Mouse (Mus musculus) B cell, adult 62 days (primary cell): ENCODE measurements around the gene Rnase9. TPM values are rescaled to one million over a fixed set of nuclear protein-coding genes. Genes with fewer than 3 reads are reported as not detected.

Source experiments
- total RNA-seq: library from RNA; stranded (reverse); gene quantifications from 4 replicates; pipeline ENCODE4 v1.2.4, GENCODE M21; 2023

Gene Rnase9
- total RNA-seq, result not detected in 4 replicates

GRCm38 (mm10) chr14:51041769-51042168, at the start of gene Rnase9:
TSS of gene Rnase9 (minus strand) at chr14:51041869.

GRCm38 (mm10) chr14:51074335-51074734, 32.7 kb upstream of the Rnase9 start, which contains the start of gene Olfr750:
TSS of gene Olfr750 (minus strand) at chr14:51074435.

GRCm38 (mm10) chr14:51057401-51057831, 15.7 kb upstream of the Rnase9 start, which contains the start of gene Rnase12:
TSS of gene Rnase12 (minus strand) at chr14:51057661.

GRCm38 (mm10) chr14:51050063-51050462, 8.4 kb upstream of the Rnase9 start, which contains the start of gene Rnase11:
TSS of gene Rnase11 (minus strand) at chr14:51050163.

GRCm38 (mm10) chr14:51007152-51007801, 34.4 kb downstream of the Rnase9 start, which contains the start of gene Rnase10:
TSS of gene Rnase10 (plus strand) at chr14:51007751.

Other genes with a start within 250 kb of the Rnase9 start
- 2.6 TPM in 1 of 4 replicates, not detected in the others for gene Ccnb1ip1, start 234.1 kb downstream of the Rnase9 start, total RNA-seq
- 58.4 to 66.1 TPM (median 62.7 TPM) in 4 replicates for gene Parp2, start 234.0 kb downstream of the Rnase9 start, total RNA-seq
- 42.8 to 52.8 TPM (median 52.1 TPM) in 4 replicates for gene Tep1, start 171.3 kb downstream of the Rnase9 start, total RNA-seq
- not detected in 4 replicates for gene Klhl33, start 144.4 kb downstream of the Rnase9 start, total RNA-seq
- 53.0 to 57.1 TPM (median 55.7 TPM) in 4 replicates for gene Osgep, start 117.0 kb downstream of the Rnase9 start, total RNA-seq
- gene Apex1, start 116.9 kb downstream of the Rnase9 start, total RNA-seq, result 45.0 to 50.7 TPM (median 48.6 TPM) in 4 replicates
- 218 to 233 TPM (median 228 TPM) in 4 replicates for gene Pip4p1, start 111.0 kb downstream of the Rnase9 start, total RNA-seq
- 35.7 to 39.8 TPM (median 38.4 TPM) in 4 replicates for gene Pnp, start 110.8 kb downstream of the Rnase9 start, total RNA-seq
- 15.8 to 34.1 TPM (median 21.0 TPM) in 4 replicates for gene Gm49342, start 97.4 kb downstream of the Rnase9 start, total RNA-seq
- 1.6 to 3.2 TPM (median 1.8 TPM) in 3 of 4 replicates, not detected in the other for gene Pnp2, start 85.9 kb downstream of the Rnase9 start, total RNA-seq
- not detected in 4 replicates for gene Rnase10, start 34.1 kb downstream of the Rnase9 start, total RNA-seq
- gene Rnase11, start 8.3 kb upstream of the Rnase9 start, total RNA-seq, result not detected in 4 replicates
- gene Rnase12, start 15.8 kb upstream of the Rnase9 start, total RNA-seq, result 1.2 to 1.6 TPM (median 1.6 TPM) in 3 of 4 replicates, not detected in the other
- not detected in 4 replicates for gene Olfr750, start 32.6 kb upstream of the Rnase9 start, total RNA-seq
- 0.38 to 0.75 TPM (median 0.55 TPM) in 3 of 4 replicates, not detected in the other for gene Rnase4, start 49.2 kb upstream of the Rnase9 start, total RNA-seq
- gene Ang, start 49.3 kb upstream of the Rnase9 start, total RNA-seq, result not detected in 4 replicates
- not detected in 4 replicates for gene Eddm3b, start 72.6 kb upstream of the Rnase9 start, total RNA-seq
- gene Rnase6, start 82.0 kb upstream of the Rnase9 start, total RNA-seq, result 95.9 to 104 TPM (median 99.0 TPM) in 4 replicates
- gene Rnase1, start 104.9 kb upstream of the Rnase9 start, total RNA-seq, result 0.78 TPM in 1 of 4 replicates, not detected in the others
- not detected in 4 replicates for gene Rnase2b, start 120.4 kb upstream of the Rnase9 start, total RNA-seq
- gene Ang2, start 157.3 kb upstream of the Rnase9 start, total RNA-seq, result not detected in 4 replicates
- gene Ear14, start 161.5 kb upstream of the Rnase9 start, total RNA-seq, result not detected in 4 replicates
- gene Rnase2a, start 214.2 kb upstream of the Rnase9 start, total RNA-seq, result not detected in 4 replicates